Mouse (Mus musculus): ENCODE measurements around the gene Depdc5.
"Not testable (repeated sequence)": the region's sequence is repeated elsewhere in the genome, so short reads cannot be mapped to it uniquely, and the experiment has no call there.

Gene Depdc5

GRCm38 (mm10) chr5:32914071-32914470, 50.6 kb downstream of the Depdc5 start:
- peak in 1 of 2 experiments; percentile 8 for DNase-seq

GRCm38 (mm10) chr5:32919281-32919680, 55.8 kb downstream of the Depdc5 start:
- not testable (repeated sequence) for DNase-seq

- no peak for DNase-seq
Observed at GRCm38 (mm10) chr5:32922906-32923305, 59.4 kb downstream of the Depdc5 start.

- no peak for DNase-seq
Observed at GRCm38 (mm10) chr5:32930761-32931160, 67.3 kb downstream of the Depdc5 start.

GRCm38 (mm10) chr5:32934654-32935053, 71.2 kb downstream of the Depdc5 start:
- DNase-seq = peak in 1 of 2 experiments; percentile 52

GRCm38 (mm10) chr5:32940586-32940985, 77.1 kb downstream of the Depdc5 start:
- DNase-seq = no peak

GRCm38 (mm10) chr5:32941209-32941924, 77.9 kb downstream of the Depdc5 start:
- DNase-seq = no peak

- DNase-seq = no peak
Observed at GRCm38 (mm10) chr5:32950077-32950476, 86.6 kb downstream of the Depdc5 start.

GRCm38 (mm10) chr5:32950702-32951274, 87.3 kb downstream of the Depdc5 start:
- no peak for DNase-seq

GRCm38 (mm10) chr5:32955716-32956115, 92.2 kb downstream of the Depdc5 start:
- DNase-seq = no peak

- no peak for DNase-seq
Observed at GRCm38 (mm10) chr5:32961616-32962015, 98.1 kb downstream of the Depdc5 start.

GRCm38 (mm10) chr5:32962581-32962980, 99.1 kb downstream of the Depdc5 start:
- DNase-seq = no peak

GRCm38 (mm10) chr5:32976541-32976940, 113.0 kb downstream of the Depdc5 start:
- DNase-seq = no peak

GRCm38 (mm10) chr5:32977179-32977578, 113.7 kb downstream of the Depdc5 start:
- no peak for DNase-seq

GRCm38 (mm10) chr5:32985379-32985778, 121.9 kb downstream of the Depdc5 start:
- no peak for DNase-seq

GRCm38 (mm10) chr5:32987873-32988272, 124.4 kb downstream of the Depdc5 start:
- DNase-seq = no peak

- DNase-seq = no peak
Observed at GRCm38 (mm10) chr5:32989959-32990640, 126.6 kb downstream of the Depdc5 start.

GRCm38 (mm10) chr5:32991152-32991551, 127.7 kb downstream of the Depdc5 start:
- peak; percentile 15 to 27 for DNase-seq

- DNase-seq = no peak
Observed at GRCm38 (mm10) chr5:32994471-32994870, 131.0 kb downstream of the Depdc5 start.

- no peak for DNase-seq
Observed at GRCm38 (mm10) chr5:32995756-32996155, 132.3 kb downstream of the Depdc5 start.

GRCm38 (mm10) chr5:32996560-32996959, 133.1 kb downstream of the Depdc5 start:
- no peak for DNase-seq

- peak in 1 of 2 experiments; percentile 30 for DNase-seq
Observed at GRCm38 (mm10) chr5:32997686-32998085, 134.2 kb downstream of the Depdc5 start.

- DNase-seq = peak; percentile 80 to 84
Observed at GRCm38 (mm10) chr5:32998783-32999182, 135.3 kb downstream of the Depdc5 start.

GRCm38 (mm10) chr5:33001111-33001510, 137.6 kb downstream of the Depdc5 start:
- no peak for DNase-seq

Data from kidney, postnatal 36 days (tissue).